Mouse (Mus musculus) lung, embryonic 16.5 days (tissue): ENCODE results near the gene Abca17. TPM values are rescaled to one million over a fixed set of nuclear protein-coding genes. Genes with fewer than 3 reads are reported as not detected.
A peak's percentile ranks its signal among the peaks of the same experiment; 100 is the strongest.

Source experiments
- ATAC-seq: fragments of 200-750 bp; cut with Nextera tagmentation; 2 replicates; pipeline ENCODE4 v1.8.0; 2017; ENCODE audit warnings: low read depth, mild to moderate bottlenecking, moderate library complexity
- H3K27ac ChIP-seq: fragments of 300-500 bp; sonication (generic); 2 replicates; pipeline ENCODE4 v1.5.1; 2014; ENCODE audit warnings: mild to moderate bottlenecking, control low read depth, low read length
- H3K27me3 ChIP-seq: fragments of 300-500 bp; sonication (generic); 2 replicates; pipeline ENCODE4 v1.6.1; 2014; ENCODE audit warnings: low read depth, low read length, mixed read lengths; ENCODE audit not compliant: control insufficient read depth, insufficient read depth
- H3K36me3 ChIP-seq: fragments of 300-500 bp; sonication (generic); 2 replicates; pipeline ENCODE4 v1.6.1; 2014; ENCODE audit warnings: low read length; ENCODE audit not compliant: control insufficient read depth, insufficient read depth
- H3K4me1 ChIP-seq: fragments of 300-500 bp; sonication (generic); replicated peaks from 2 replicates; pipeline ENCODE4 v1.6.1; 2014; ENCODE audit warnings: low read length, mixed read lengths; ENCODE audit not compliant: control insufficient read depth, insufficient read depth
- H3K4me2 ChIP-seq: fragments of 300-500 bp; sonication (generic); 2 replicates; pipeline ENCODE4 v1.6.1; 2014; ENCODE audit warnings: low read depth, low read length, control low read depth
- H3K4me3 ChIP-seq: fragments of 300-500 bp; sonication (generic); 2 replicates; pipeline ENCODE4 v1.5.1; 2014; ENCODE audit warnings: mild to moderate bottlenecking, low read length, control low read depth
- H3K9ac ChIP-seq: fragments of 300-500 bp; sonication (generic); 2 replicates; pipeline ENCODE4 v1.6.1; 2014; ENCODE audit warnings: low read length, control low read depth
- H3K9me3 ChIP-seq: fragments of 300-500 bp; sonication (generic); 2 replicates; pipeline ENCODE4 v1.6.1; 2016; ENCODE audit warnings: low read length; ENCODE audit not compliant: control insufficient read depth
- WGBS: fragments of 180-500 bp; shearing (Covaris S2); extraction: QIAGEN DNeasy Blood & Tissue Kit; methylation state at CpG from one replicate; pipeline ENCODE4 v1.1.7; 2014; 5-methylcytosine and 5-hydroxymethylcytosine counted together
- polyA plus RNA-seq: library from polyadenylated mRNA; unstranded; fragments of >200 nt; fragmentation: Nextera tagmentation; extraction: Ambion mirVana; gene quantifications from 2 replicates; pipeline ENCODE4 v1.2.1, GENCODE M21; 2015

Gene Abca17
- polyA plus RNA-seq, 1 experiment from 2014 or later: 0.55 TPM

GRCm38 (mm10) chr17:24260516-24260915, 90.4 kb downstream of the Abca17 start:
- 59% methylated on average over 4 of the region's 4 CpGs for WGBS

GRCm38 (mm10) chr17:24259702-24260101, 91.2 kb downstream of the Abca17 start:
- no peak overlapping the region for H3K27ac ChIP-seq
- no peaks in the 10 kb centered on the region for H3K36me3 ChIP-seq
- H3K9ac ChIP-seq: no peak overlapping the region
- 61% methylated on average over 5 of the region's 5 CpGs for WGBS
- no peaks in the 10 kb centered on the region for H3K4me1 ChIP-seq
- no peak overlapping the region for H3K4me3 ChIP-seq
- no peak overlapping the region for H3K4me2 ChIP-seq
- H3K9me3 ChIP-seq: no peaks in the 10 kb centered on the region; the same call in 1 of the 2 replicates
- no peak for ATAC-seq
- H3K27me3 ChIP-seq: no peaks in the 10 kb centered on the region

More at GRCm38 (mm10) chr17:24260516-24260915, 90.4 kb downstream of the Abca17 start:
- H3K4me1 ChIP-seq: no peaks in the 10 kb centered on the region
- no peaks in the 10 kb centered on the region for H3K27me3 ChIP-seq
- H3K27ac ChIP-seq: no peak overlapping the region
- ATAC-seq: no peak
- no peak overlapping the region for H3K9ac ChIP-seq
- no peaks in the 10 kb centered on the region for H3K36me3 ChIP-seq
- H3K4me2 ChIP-seq: no peak overlapping the region
- no peak overlapping the region for H3K4me3 ChIP-seq
- H3K9me3 ChIP-seq: no peaks in the 10 kb centered on the region; the same call in 1 of the 2 replicates

- no peak for ATAC-seq
- 53% methylated on average over 4 of the region's 4 CpGs for WGBS
- no peaks in the 10 kb centered on the region; the same call in 1 of the 2 replicates for H3K9me3 ChIP-seq
- H3K4me3 ChIP-seq: no peak overlapping the region
- H3K27me3 ChIP-seq: no peaks in the 10 kb centered on the region
- H3K4me2 ChIP-seq: no peak overlapping the region
- H3K36me3 ChIP-seq: no peaks in the 10 kb centered on the region
- no peaks in the 10 kb centered on the region for H3K4me1 ChIP-seq
- H3K9ac ChIP-seq: no peak overlapping the region
- H3K27ac ChIP-seq: no peak overlapping the region
Measured at GRCm38 (mm10) chr17:24258981-24259380, 91.9 kb downstream of the Abca17 start.

GRCm38 (mm10) chr17:24252329-24252728, 98.5 kb downstream of the Abca17 start:
- Histone ChIP-seq H3K9ac (no peak overlapping the region; the same call in 1 of the 2 replicates), H3K4me2 (0 out of 2 replicates have a peak overlapping the region, but pooled peaks have one; percentile 72)

GRCm38 (mm10) chr17:24251320-24252069, 99.4 kb downstream of the Abca17 start, which contains the start of gene Ccnf:
Gene Ccnf (minus strand): TSS chr17:24251484.
- peak within 1 kb of the TSS; percentile 66 for H3K4me3 ChIP-seq
- H3K36me3 ChIP-seq: peaks cover 23% of the 10 kb centered on the region
- H3K27me3 ChIP-seq: no peaks in the 10 kb centered on the region
- H3K9me3 ChIP-seq: no peaks in the 10 kb centered on the region
- ATAC-seq: peak; percentile 100
- peaks cover 10% of the 10 kb centered on the region for H3K4me1 ChIP-seq
- peak within 1 kb of the TSS; percentile 86 for H3K9ac ChIP-seq
- peak within 1 kb of the TSS; percentile 72 for H3K4me2 ChIP-seq
- under 1% methylated on average over 38 of the region's 48 CpGs for WGBS
- peak within 1 kb of the TSS; percentile 77 for H3K27ac ChIP-seq

More at GRCm38 (mm10) chr17:24252329-24252728, 98.5 kb downstream of the Abca17 start:
- H3K27ac ChIP-seq: no peak overlapping the region
- H3K4me1 ChIP-seq: peaks cover 10% of the 10 kb centered on the region
- H3K36me3 ChIP-seq: peaks cover 17% of the 10 kb centered on the region
- 98% methylated on average over 2 of the region's 2 CpGs for WGBS
- ATAC-seq: no peak
- H3K4me3 ChIP-seq: no peak overlapping the region
- no peaks in the 10 kb centered on the region for H3K27me3 ChIP-seq
- no peaks in the 10 kb centered on the region for H3K9me3 ChIP-seq

GRCm38 (mm10) chr17:24250988-24251319, 99.9 kb downstream of the Abca17 start:
- H3K4me1 ChIP-seq: peaks cover 10% of the 10 kb centered on the region
- no peaks in the 10 kb centered on the region for H3K9me3 ChIP-seq
- under 1% methylated on average over 32 of the region's 32 CpGs for WGBS

GRCm38 (mm10) chr17:24248641-24249040, 102.2 kb downstream of the Abca17 start:
- no peak overlapping the region for H3K4me3 ChIP-seq
- no peak overlapping the region for H3K27ac ChIP-seq
- H3K9ac ChIP-seq: no peak overlapping the region
- H3K36me3 ChIP-seq: peaks cover 44% of the 10 kb centered on the region
- no peak for ATAC-seq
- peaks cover 10% of the 10 kb centered on the region for H3K4me1 ChIP-seq
- WGBS: 98% methylated on average over 2 of the region's 2 CpGs
- H3K27me3 ChIP-seq: no peaks in the 10 kb centered on the region
- no peak overlapping the region for H3K4me2 ChIP-seq
- H3K9me3 ChIP-seq: peaks cover 6% of the 10 kb centered on the region

More at GRCm38 (mm10) chr17:24250988-24251319, 99.9 kb downstream of the Abca17 start:
- Histone ChIP-seq H3K36me3 (peaks cover 27% of the 10 kb centered on the region), H3K27ac (peak overlapping the region; percentile 54), H3K27me3 (no peaks in the 10 kb centered on the region), H3K4me3 (peak overlapping the region; percentile 66), H3K4me2 (peak overlapping the region; percentile 69), H3K9ac (peak overlapping the region; percentile 76)
- no peak for ATAC-seq

GRCm38 (mm10) chr17:24244061-24244460, 106.8 kb downstream of the Abca17 start:
- Histone ChIP-seq H3K4me2 (no peak overlapping the region), H3K36me3 (peaks cover 82% of the 10 kb centered on the region), H3K4me3 (no peak overlapping the region), H3K9ac (no peak overlapping the region), H3K4me1 (no peaks in the 10 kb centered on the region), H3K9me3 (peaks cover 8% of the 10 kb centered on the region), H3K27me3 (no peaks in the 10 kb centered on the region), H3K27ac (no peak overlapping the region)
- 98% methylated on average over 8 of the region's 8 CpGs for WGBS
- no peak for ATAC-seq

GRCm38 (mm10) chr17:24243311-24243969, 107.4 kb downstream of the Abca17 start:
- H3K9ac ChIP-seq: no peak overlapping the region
- no peak for ATAC-seq
- no peak overlapping the region for H3K27ac ChIP-seq
- no peak overlapping the region for H3K4me3 ChIP-seq
- H3K36me3 ChIP-seq: peaks cover 82% of the 10 kb centered on the region
- no peaks in the 10 kb centered on the region for H3K4me1 ChIP-seq
- no peaks in the 10 kb centered on the region for H3K27me3 ChIP-seq
- H3K4me2 ChIP-seq: no peak overlapping the region
- H3K9me3 ChIP-seq: peaks cover 8% of the 10 kb centered on the region
- WGBS: 87% methylated on average over 4 of the region's 4 CpGs
